Mouse (Mus musculus): ENCODE data around the gene C1galt1. TPM values are rescaled to one million over a fixed set of nuclear protein-coding genes. Genes with fewer than 3 reads are reported as not detected.

C1galt1 gene
- 2.7 and 2.8 TPM in 2 replicates for polyA plus RNA-seq (2014; fragmentation: Nextera tagmentation; extraction: Ambion mirVana)

DNA sequence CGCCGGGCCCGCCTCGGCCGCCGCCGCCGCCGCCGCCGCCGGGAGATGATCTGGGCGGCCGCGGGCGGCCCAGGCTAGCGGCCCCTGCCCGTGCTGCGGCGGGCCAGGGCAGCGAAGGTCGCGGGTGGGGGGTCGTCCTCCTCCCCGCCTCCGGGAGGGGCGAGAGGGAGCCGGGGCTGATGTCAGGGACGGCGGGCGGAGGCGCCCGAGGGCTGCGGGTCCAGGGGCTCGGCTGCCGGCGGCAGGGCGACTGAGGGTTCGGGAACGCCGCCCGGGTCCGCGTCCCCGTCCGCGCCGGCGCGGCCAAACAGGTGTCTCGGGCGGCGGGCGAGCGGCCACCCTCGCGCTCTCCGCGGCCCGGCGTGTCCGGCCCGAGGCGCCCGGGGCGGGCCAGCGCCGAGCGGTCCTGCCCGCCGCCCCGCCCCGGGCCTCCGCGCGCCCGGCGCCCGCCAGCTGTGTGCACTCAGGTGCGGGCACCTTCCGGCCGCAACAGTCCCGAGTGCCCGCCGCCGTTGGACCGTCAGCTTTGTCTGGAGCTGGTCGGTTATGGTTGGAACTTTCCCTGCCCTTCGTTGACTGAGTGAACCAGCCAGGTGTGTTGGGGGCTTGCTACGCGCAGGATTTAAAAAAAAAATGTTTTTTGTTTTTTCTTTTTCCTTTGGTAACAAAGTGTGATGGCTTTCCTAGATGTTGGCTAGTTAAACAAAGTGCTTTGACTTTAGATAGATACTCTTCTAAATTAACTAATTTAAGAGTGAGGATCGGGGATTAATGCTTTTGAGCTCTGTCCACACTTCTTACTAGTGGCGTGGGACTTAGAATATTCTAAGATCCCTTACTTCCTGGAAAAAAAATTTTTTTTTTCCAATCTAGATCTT lies at the start of gene C1galt1:
C1galt1 (plus strand) TSS at position 41 of the 878 bp plus-strand sequence.
- Histone ChIP-seq H3K9me3 (ENCODE audit: control insufficient read depth, low read length) (no peaks in the 10 kb centered on the region), H3K36me3 (ENCODE audit: control insufficient read depth, insufficient read depth, low read length) (no peaks in the 10 kb centered on the region), H3K4me1 (replicated peaks; ENCODE audit: control insufficient read depth, insufficient read depth, low read length) (peaks cover 4% of the 10 kb centered on the region; the same call in 1 of the 2 replicates), H3K27me3 (ENCODE audit: control insufficient read depth, insufficient read depth, low read length) (no peaks in the 10 kb centered on the region), H3K4me3 (ENCODE audit: low read depth, low read length) (peak within 1 kb of the TSS; percentile 81), H3K4me2 (ENCODE audit: low read depth, low read length, severe bottlenecking) (peak within 1 kb of the TSS; percentile 56), H3K9ac (ENCODE audit: low read length) (peak within 1 kb of the TSS; percentile 84), H3K27ac (ENCODE audit: low read depth, low read length) (peak within 1 kb of the TSS; percentile 78)
- ATAC-seq (replicated peaks; ENCODE audit: low FRiP score), result peak; percentile 76
- under 1% methylated on average over 72 of the region's 93 CpGs for WGBS
- DNase-seq (ENCODE audit: low spot score), result no peak

DNA sequence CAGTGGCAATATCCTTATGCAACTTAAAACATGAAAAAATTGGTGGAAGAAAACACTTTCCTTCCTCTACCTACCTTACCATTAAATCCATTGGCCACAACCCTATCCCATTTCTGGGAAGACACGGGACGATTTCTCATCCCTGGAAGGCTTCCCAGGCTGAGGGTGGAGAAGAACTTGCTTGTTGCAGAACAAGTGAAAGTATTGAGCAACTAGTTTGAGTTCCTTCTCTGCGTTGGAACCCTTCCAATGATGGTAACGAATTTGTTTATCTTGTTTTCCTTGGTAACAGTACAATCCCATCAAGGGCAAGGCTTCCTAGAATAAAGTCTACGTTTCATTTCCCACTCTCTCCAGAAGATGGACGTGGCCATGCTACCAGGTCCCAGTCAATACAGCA lies 44.7 kb upstream of the C1galt1 start:
- Histone ChIP-seq H3K4me3 (ENCODE audit: low read depth, low read length) (no peak overlapping the region), H3K4me2 (ENCODE audit: low read depth, low read length, severe bottlenecking) (no peak overlapping the region), H3K9me3 (ENCODE audit: control insufficient read depth, low read length) (no peaks in the 10 kb centered on the region), H3K27ac (ENCODE audit: low read depth, low read length) (no peak overlapping the region), H3K4me1 (replicated peaks; ENCODE audit: control insufficient read depth, insufficient read depth, low read length) (no peaks in the 10 kb centered on the region), H3K9ac (ENCODE audit: low read length) (no peak overlapping the region), H3K27me3 (ENCODE audit: control insufficient read depth, insufficient read depth, low read length) (no peaks in the 10 kb centered on the region), H3K36me3 (ENCODE audit: control insufficient read depth, insufficient read depth, low read length) (no peaks in the 10 kb centered on the region)
- 84% methylated on average over 6 of the region's 6 CpGs for WGBS
- DNase-seq (ENCODE audit: low spot score), result no peak
- no peak for ATAC-seq (replicated peaks; ENCODE audit: low FRiP score)

DNA sequence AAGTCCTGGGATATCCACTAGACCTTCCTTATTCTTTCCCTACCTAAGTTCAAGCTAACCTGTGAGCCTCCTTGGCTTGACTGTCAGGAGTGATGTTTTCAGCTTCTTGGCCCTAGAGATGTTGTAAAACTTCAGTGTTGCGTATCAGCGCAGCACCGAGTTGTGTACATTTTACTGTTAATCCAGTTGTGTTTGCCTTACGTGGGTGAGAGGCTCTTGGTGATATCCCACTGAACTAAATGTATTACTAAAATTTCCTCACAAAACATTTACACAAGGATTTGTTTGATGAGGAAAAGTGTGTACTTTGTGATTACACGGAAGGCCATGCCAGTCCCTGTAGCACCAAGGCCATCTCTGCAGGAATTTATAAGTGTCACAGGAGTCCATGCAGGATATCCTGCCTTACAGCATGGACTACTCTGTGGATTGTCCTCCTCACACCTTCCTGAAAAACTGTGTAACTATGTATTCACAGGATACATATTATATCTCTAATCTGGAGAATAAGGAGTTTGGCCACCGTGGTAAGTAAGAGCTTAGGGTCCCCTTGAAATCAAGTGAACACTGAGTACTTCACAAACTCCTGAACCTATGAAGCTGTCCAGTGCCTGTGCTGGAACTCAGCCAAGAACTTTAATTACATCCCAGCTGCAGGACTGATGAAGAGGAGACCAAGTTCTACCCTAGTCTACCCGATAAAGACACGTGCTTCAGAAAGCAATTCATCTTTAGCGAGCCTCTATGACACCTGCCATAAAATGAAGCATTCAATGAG lies 40.7 kb upstream of the C1galt1 start:
- DNase-seq (ENCODE audit: low spot score) (no peak), ATAC-seq (replicated peaks; ENCODE audit: low FRiP score) (no peak)
- WGBS, result 93% methylated on average over 9 of the region's 9 CpGs
- no peak overlapping the region for H3K4me2 ChIP-seq (ENCODE audit: low read depth, low read length, severe bottlenecking)
- no peak overlapping the region for H3K27ac ChIP-seq (ENCODE audit: low read depth, low read length)
- no peaks in the 10 kb centered on the region for H3K36me3 ChIP-seq (ENCODE audit: control insufficient read depth, insufficient read depth, low read length)
- no peak overlapping the region for H3K9ac ChIP-seq (ENCODE audit: low read length)
- H3K4me3 ChIP-seq (ENCODE audit: low read depth, low read length), result no peak overlapping the region
- H3K4me1 ChIP-seq (replicated peaks; ENCODE audit: control insufficient read depth, insufficient read depth, low read length), result no peaks in the 10 kb centered on the region
- no peaks in the 10 kb centered on the region for H3K9me3 ChIP-seq (ENCODE audit: control insufficient read depth, low read length)
- H3K27me3 ChIP-seq (ENCODE audit: control insufficient read depth, insufficient read depth, low read length), result no peaks in the 10 kb centered on the region

DNA sequence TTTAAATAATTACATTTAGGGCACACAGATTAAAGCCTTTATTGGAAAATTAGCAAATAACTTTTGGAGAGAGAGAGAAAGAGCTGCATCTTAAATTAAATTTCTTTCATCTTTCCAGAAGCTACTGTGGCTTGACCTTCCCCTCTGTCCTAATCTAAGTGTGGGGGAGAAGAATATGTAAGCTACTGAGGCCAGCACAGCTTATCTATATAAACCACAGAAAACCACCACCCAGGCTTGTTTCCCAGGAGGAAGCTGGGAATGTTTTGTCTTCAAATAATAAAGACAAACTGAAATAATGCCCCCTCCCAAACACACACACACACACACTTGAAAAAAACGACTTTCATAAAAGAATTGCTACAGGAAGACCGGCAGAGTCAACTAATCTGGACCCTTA lies 30.5 kb upstream of the C1galt1 start:
- 52% methylated on average over 2 of the region's 2 CpGs for WGBS
- Histone ChIP-seq H3K27ac (ENCODE audit: low read depth, low read length) (no peak overlapping the region), H3K4me1 (replicated peaks; ENCODE audit: control insufficient read depth, insufficient read depth, low read length) (no peaks in the 10 kb centered on the region), H3K4me3 (ENCODE audit: low read depth, low read length) (no peak overlapping the region), H3K4me2 (ENCODE audit: low read depth, low read length, severe bottlenecking) (no peak overlapping the region), H3K9ac (ENCODE audit: low read length) (no peak overlapping the region), H3K36me3 (ENCODE audit: control insufficient read depth, insufficient read depth, low read length) (no peaks in the 10 kb centered on the region), H3K9me3 (ENCODE audit: control insufficient read depth, low read length) (no peaks in the 10 kb centered on the region), H3K27me3 (ENCODE audit: control insufficient read depth, insufficient read depth, low read length) (no peaks in the 10 kb centered on the region)
- no peak for DNase-seq (ENCODE audit: low spot score)
- ATAC-seq (replicated peaks; ENCODE audit: low FRiP score), result no peak

DNA sequence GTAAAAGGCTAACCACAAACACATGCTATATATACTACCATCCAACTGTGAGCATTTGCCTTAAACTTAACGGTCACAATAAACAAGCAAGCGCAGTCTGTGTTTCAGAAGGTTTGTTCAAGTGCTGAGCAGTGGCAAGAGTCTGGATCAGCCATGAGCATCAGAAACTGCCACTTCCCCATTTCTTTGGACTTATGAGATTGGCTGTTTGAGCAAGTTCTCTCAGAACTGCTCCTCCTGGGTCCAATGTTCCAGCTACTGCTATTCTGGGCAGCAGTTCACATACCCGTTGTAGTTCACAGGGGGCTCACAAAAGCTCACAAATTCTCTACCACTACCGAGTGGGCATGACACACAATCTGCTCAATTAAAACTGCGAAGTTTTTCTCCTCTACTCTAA lies 28.4 kb upstream of the C1galt1 start:
- Histone ChIP-seq H3K36me3 (ENCODE audit: control insufficient read depth, insufficient read depth, low read length) (no peaks in the 10 kb centered on the region), H3K27ac (ENCODE audit: low read depth, low read length) (no peak overlapping the region), H3K27me3 (ENCODE audit: control insufficient read depth, insufficient read depth, low read length) (no peaks in the 10 kb centered on the region), H3K9me3 (ENCODE audit: control insufficient read depth, low read length) (no peaks in the 10 kb centered on the region), H3K9ac (ENCODE audit: low read length) (no peak overlapping the region), H3K4me3 (ENCODE audit: low read depth, low read length) (no peak overlapping the region), H3K4me1 (replicated peaks; ENCODE audit: control insufficient read depth, insufficient read depth, low read length) (no peaks in the 10 kb centered on the region), H3K4me2 (ENCODE audit: low read depth, low read length, severe bottlenecking) (no peak overlapping the region)
- ATAC-seq (replicated peaks; ENCODE audit: low FRiP score), result no peak
- DNase-seq (ENCODE audit: low spot score), result no peak
- 88% methylated on average over 5 of the region's 5 CpGs for WGBS

DNA sequence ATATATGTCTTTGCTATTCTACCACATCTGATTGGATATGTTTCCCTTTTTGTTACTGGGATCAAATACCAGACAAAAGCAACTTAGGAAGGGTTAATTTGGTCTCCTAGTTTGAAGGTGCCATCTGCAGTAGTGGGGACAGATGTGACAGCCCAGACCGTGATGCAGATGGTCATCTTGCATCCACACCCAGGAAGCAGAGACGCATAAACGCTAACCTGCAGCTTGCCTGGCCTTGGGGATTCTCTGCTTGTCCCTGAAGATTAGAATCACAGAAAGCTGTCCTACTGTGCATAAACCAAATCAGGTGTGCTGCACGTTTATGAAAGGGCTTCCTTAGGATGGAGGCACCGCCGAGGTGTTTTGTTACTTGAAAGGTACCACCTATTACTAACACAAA lies 22.0 kb upstream of the C1galt1 start:
- no peaks in the 10 kb centered on the region for H3K9me3 ChIP-seq (ENCODE audit: control insufficient read depth, low read length)
- WGBS, result 58% methylated on average over 6 of the region's 6 CpGs
- DNase-seq (ENCODE audit: low spot score) (no peak), ATAC-seq (replicated peaks; ENCODE audit: low FRiP score) (no peak)
- no peaks in the 10 kb centered on the region for H3K27me3 ChIP-seq (ENCODE audit: control insufficient read depth, insufficient read depth, low read length)
- H3K4me1 ChIP-seq (replicated peaks; ENCODE audit: control insufficient read depth, insufficient read depth, low read length), result 0 out of 2 replicates have a peak, but pooled peaks cover 2% of the 10 kb centered on the region
- H3K4me2 ChIP-seq (ENCODE audit: low read depth, low read length, severe bottlenecking), result no peak overlapping the region
- no peak overlapping the region for H3K4me3 ChIP-seq (ENCODE audit: low read depth, low read length)
- no peaks in the 10 kb centered on the region for H3K36me3 ChIP-seq (ENCODE audit: control insufficient read depth, insufficient read depth, low read length)
- no peak overlapping the region for H3K9ac ChIP-seq (ENCODE audit: low read length)
- no peak overlapping the region for H3K27ac ChIP-seq (ENCODE audit: low read depth, low read length)

DNA sequence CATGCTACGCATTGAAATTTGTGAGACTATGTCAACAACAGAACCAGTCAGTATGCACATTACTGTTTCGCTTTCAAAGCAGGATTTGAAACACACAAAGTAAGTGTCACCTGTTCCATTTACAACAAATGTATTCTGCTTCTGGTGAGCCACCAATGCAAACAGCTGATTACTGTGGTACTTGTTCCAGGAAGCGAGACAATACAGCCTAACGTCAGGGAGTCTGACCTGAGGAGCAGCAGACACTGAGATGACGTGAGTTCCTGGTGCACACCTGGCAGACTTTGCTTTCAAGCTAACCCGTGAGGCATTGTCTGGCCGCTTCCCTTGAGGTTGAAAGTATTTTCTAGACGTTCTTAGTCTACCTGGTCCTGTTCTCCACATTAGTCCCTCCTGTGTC lies 13.8 kb upstream of the C1galt1 start:
- 83% methylated on average over 8 of the region's 8 CpGs for WGBS
- DNase-seq (ENCODE audit: low spot score), result no peak
- Histone ChIP-seq H3K4me2 (ENCODE audit: low read depth, low read length, severe bottlenecking) (no peak overlapping the region), H3K27me3 (ENCODE audit: control insufficient read depth, insufficient read depth, low read length) (no peaks in the 10 kb centered on the region), H3K9ac (ENCODE audit: low read length) (no peak overlapping the region), H3K4me3 (ENCODE audit: low read depth, low read length) (no peak overlapping the region), H3K9me3 (ENCODE audit: control insufficient read depth, low read length) (no peaks in the 10 kb centered on the region), H3K36me3 (ENCODE audit: control insufficient read depth, insufficient read depth, low read length) (no peaks in the 10 kb centered on the region), H3K27ac (ENCODE audit: low read depth, low read length) (no peak overlapping the region), H3K4me1 (replicated peaks; ENCODE audit: control insufficient read depth, insufficient read depth, low read length) (no peaks in the 10 kb centered on the region)
- no peak for ATAC-seq (replicated peaks; ENCODE audit: low FRiP score)

DNA sequence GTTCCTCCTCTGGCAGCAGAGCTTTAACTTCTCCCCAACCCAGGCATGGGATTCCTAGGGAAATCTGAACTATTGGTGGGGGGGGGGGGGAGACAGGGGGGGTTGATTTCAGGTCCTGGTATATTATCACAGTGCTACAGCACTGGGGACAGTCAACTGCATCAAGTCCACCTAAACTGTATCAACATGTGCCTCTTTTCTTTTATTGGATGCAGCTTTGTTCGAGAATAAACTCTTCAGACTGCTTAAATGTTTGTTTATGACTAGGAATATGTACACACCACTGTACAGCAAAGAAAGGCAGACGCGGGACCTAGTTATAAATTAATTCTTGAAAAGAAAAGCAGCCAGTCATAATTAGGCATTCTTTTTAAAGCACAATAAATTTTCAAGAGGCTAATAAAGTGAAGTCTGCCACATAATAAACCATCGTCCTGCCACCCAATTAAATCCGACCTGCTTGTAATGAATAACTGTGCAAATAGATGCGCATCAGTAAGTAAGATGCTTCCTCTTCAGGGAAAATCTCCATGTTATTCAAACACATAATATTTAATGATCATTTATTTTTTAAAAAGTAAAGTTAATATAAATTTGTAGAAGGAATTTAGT lies 12.0 kb upstream of the C1galt1 start:
- H3K27ac ChIP-seq (ENCODE audit: low read depth, low read length), result no peak overlapping the region
- no peaks in the 10 kb centered on the region for H3K9me3 ChIP-seq (ENCODE audit: control insufficient read depth, low read length)
- ATAC-seq (replicated peaks; ENCODE audit: low FRiP score) (no peak), DNase-seq (ENCODE audit: low spot score) (no peak)
- no peaks in the 10 kb centered on the region for H3K4me1 ChIP-seq (replicated peaks; ENCODE audit: control insufficient read depth, insufficient read depth, low read length)
- H3K4me2 ChIP-seq (ENCODE audit: low read depth, low read length, severe bottlenecking), result no peak overlapping the region
- no peak overlapping the region for H3K4me3 ChIP-seq (ENCODE audit: low read depth, low read length)
- H3K36me3 ChIP-seq (ENCODE audit: control insufficient read depth, insufficient read depth, low read length), result no peaks in the 10 kb centered on the region
- H3K9ac ChIP-seq (ENCODE audit: low read length), result no peak overlapping the region
- 58% methylated on average over 6 of the region's 6 CpGs for WGBS
- no peaks in the 10 kb centered on the region for H3K27me3 ChIP-seq (ENCODE audit: control insufficient read depth, insufficient read depth, low read length)
